Mouse (Mus musculus) embryonic fibroblast, embryonic 13.5 days (primary cell): ENCODE results near the gene Gpr84.

Experiments
- CTCF ChIP-seq: IDR thresholded peaks from 2 replicates; pipeline ENCODE4 v1.5.1; 2011; ENCODE audit warnings: mild to moderate bottlenecking, control low read depth, low read length, moderate library complexity, borderline replicate concordance; ENCODE audit not compliant: insufficient read depth
- POLR2A ChIP-seq: IDR thresholded peaks from 2 replicates; pipeline ENCODE4 v1.6.1; 2011; ENCODE audit warnings: low read depth, mild to moderate bottlenecking, control low read depth, low read length, moderate library complexity

- TF ChIP-seq POLR2A (no peak), CTCF (no peak)
Observed at GRCm38 (mm10) chr15:103299644-103300043, 10.8 kb downstream of the Gpr84 start.
